Mouse (Mus musculus) CH12.LX (cell line): ENCODE results near the gene Slx4ip. TPM values are rescaled to one million over a fixed set of nuclear protein-coding genes. Genes with fewer than 3 reads are reported as not detected.

Source experiments
- DNase-seq: peaks from one replicate; pipeline ENCODE4 v3.0.0-alpha.2; 2013; ENCODE audit errors: extremely low read depth
- H3K27ac ChIP-seq: 2 replicates; pipeline ENCODE4 v1.5.1; 2012; ENCODE audit warnings: low read depth, mild to moderate bottlenecking, control low read depth, moderate library complexity; ENCODE audit not compliant: insufficient read depth
- H3K27me3 ChIP-seq: replicated peaks from 2 replicates; pipeline ENCODE3; 2012; ENCODE audit warnings: inconsistent platforms
- H3K36me3 ChIP-seq, 2 experiments: replicated peaks in 1 of 2; 2 replicates each; pipeline versions ENCODE3 to v1.6.1; 2012; ENCODE audit warnings: inconsistent platforms in 1 of 2, low read length in 1 of 2, mild to moderate bottlenecking in 1 of 2, mixed read lengths in 1 of 2, moderate library complexity in 1 of 2; ENCODE audit not compliant: control insufficient read depth in 1 of 2, insufficient read depth in 1 of 2
- H3K4me1 ChIP-seq, 2 experiments: 2 replicates each; pipeline ENCODE4 v1.6.1; 2012; ENCODE audit warnings: inconsistent platforms in 1 of 2, moderate library complexity in 1 of 2; ENCODE audit not compliant: insufficient read depth in 2 of 2, control insufficient read depth in 1 of 2
- H3K4me2 ChIP-seq: 2 replicates; pipeline ENCODE4 v1.6.1; 2012; ENCODE audit warnings: low read depth, mild to moderate bottlenecking, control low read depth; ENCODE audit not compliant: poor library complexity, insufficient read depth, severe bottlenecking
- H3K4me3 ChIP-seq, 3 experiments: fragments of 150-350 bp in 1 of 3; sonication (generic) in 1 of 3; replicated peaks in 1 of 3; 2 replicates each; pipeline versions ENCODE3 to v1.5.1; 2011 to 2012; ENCODE audit warnings: low read depth in 2 of 3, low read length in 2 of 3, mild to moderate bottlenecking in 2 of 3, moderate library complexity in 2 of 3, control low read depth in 1 of 3, improper control_type of control experiment in 1 of 3, inconsistent platforms in 1 of 3, mixed read lengths in 1 of 3; ENCODE audit not compliant: poor library complexity in 1 of 3
- H3K79me2 ChIP-seq: replicated peaks from 2 replicates; pipeline ENCODE4 v1.6.1; 2012; ENCODE audit warnings: mild to moderate bottlenecking, moderate library complexity; ENCODE audit not compliant: control insufficient read depth, poor library complexity, insufficient read depth, severe bottlenecking; ENCODE audit errors: extremely low read depth
- H3K9ac ChIP-seq: 2 replicates; pipeline ENCODE4 v1.6.1; 2012; ENCODE audit warnings: low read depth, mild to moderate bottlenecking, control low read depth, moderate library complexity; ENCODE audit not compliant: insufficient read depth
- H3K9me3 ChIP-seq: replicated peaks from 2 replicates; pipeline ENCODE3; 2012; ENCODE audit warnings: low read length, inconsistent platforms, mixed read lengths
- CTCF ChIP-seq, 2 experiments: IDR thresholded peaks in 1 of 2; conservative IDR thresholded peaks in 1 of 2; 2 replicates each; pipeline ENCODE4 v1.5.1; 2011 to 2012; ENCODE audit warnings: low read depth in 2 of 2, low read length in 2 of 2, improper control_type of control experiment in 1 of 2, inconsistent platforms in 1 of 2, mild to moderate bottlenecking in 1 of 2, moderate library complexity in 1 of 2
- E2F4 ChIP-seq: IDR thresholded peaks from 2 replicates; pipeline ENCODE4 v1.6.1; 2011; ENCODE audit warnings: low read depth, low read length, improper control_type of control experiment; ENCODE audit not compliant: insufficient replicate concordance
- ETS1 ChIP-seq: conservative IDR thresholded peaks from 2 replicates; pipeline ENCODE4 v1.6.1; 2012; ENCODE audit warnings: low read depth, mild to moderate bottlenecking, inconsistent platforms, low read length, improper control_type of control experiment, moderate library complexity
- GABPA ChIP-seq: IDR thresholded peaks from 2 replicates; pipeline ENCODE4 v1.6.1; 2012; ENCODE audit warnings: low read depth, low read length, improper control_type of control experiment, inconsistent platforms; ENCODE audit not compliant: insufficient replicate concordance
- IRF4 ChIP-seq: IDR thresholded peaks from 2 replicates; pipeline ENCODE4 v1.6.1; 2014; ENCODE audit warnings: low read depth, mild to moderate bottlenecking, inconsistent platforms, low read length, improper control_type of control experiment
- JUN ChIP-seq: IDR thresholded peaks from 2 replicates; pipeline ENCODE4 v1.6.1; 2011; ENCODE audit warnings: low read depth, mild to moderate bottlenecking, low read length, improper control_type of control experiment, moderate library complexity; ENCODE audit not compliant: insufficient read depth
- JUND ChIP-seq: conservative IDR thresholded peaks from 2 replicates; pipeline ENCODE4 v1.6.1; 2011; ENCODE audit warnings: low read depth, low read length, improper control_type of control experiment
- MAFK ChIP-seq: IDR thresholded peaks from 2 replicates; pipeline ENCODE4 v1.6.1; 2011; ENCODE audit warnings: low read length, improper control_type of control experiment; ENCODE audit not compliant: insufficient replicate concordance
- MAX ChIP-seq: IDR thresholded peaks from 2 replicates; pipeline ENCODE4 v1.6.1; 2011; ENCODE audit warnings: low read length, improper control_type of control experiment
- MAZ ChIP-seq: IDR thresholded peaks from 2 replicates; pipeline ENCODE4 v1.6.1; 2012; ENCODE audit warnings: low read depth, mild to moderate bottlenecking, inconsistent platforms, low read length, improper control_type of control experiment, moderate library complexity
- MEF2A ChIP-seq: IDR thresholded peaks from 2 replicates; pipeline ENCODE4 v1.6.1; 2014; ENCODE audit warnings: low read depth, mild to moderate bottlenecking, inconsistent platforms, low read length, improper control_type of control experiment, borderline replicate concordance
- NRF1 ChIP-seq: IDR thresholded peaks from 2 replicates; pipeline ENCODE4 v1.6.1; 2014; ENCODE audit warnings: low read depth, mild to moderate bottlenecking, inconsistent platforms, low read length, improper control_type of control experiment, moderate library complexity
- SIN3A ChIP-seq: IDR thresholded peaks from 2 replicates; pipeline ENCODE4 v1.6.1; 2012; ENCODE audit warnings: low read length, improper control_type of control experiment, inconsistent platforms
- SMC3 ChIP-seq: IDR thresholded peaks from 2 replicates; pipeline ENCODE4 v1.6.1; 2011; ENCODE audit warnings: low read depth, low read length, improper control_type of control experiment
- TBP ChIP-seq: conservative IDR thresholded peaks from 2 replicates; pipeline ENCODE4 v1.6.1; 2011; ENCODE audit warnings: low read depth, low read length, improper control_type of control experiment
- TCF12 ChIP-seq: IDR thresholded peaks from 2 replicates; pipeline ENCODE4 v1.6.1; 2014; ENCODE audit warnings: low read depth, mild to moderate bottlenecking, inconsistent platforms, low read length, improper control_type of control experiment
- UBTF ChIP-seq: IDR thresholded peaks from 2 replicates; pipeline ENCODE4 v1.6.1; 2012; ENCODE audit warnings: low read depth, mild to moderate bottlenecking, inconsistent platforms, low read length, improper control_type of control experiment, moderate library complexity
- USF2 ChIP-seq: conservative IDR thresholded peaks from 2 replicates; pipeline ENCODE4 v1.6.1; 2011; ENCODE audit warnings: low read depth, low read length, improper control_type of control experiment
- ZC3H11A ChIP-seq: IDR thresholded peaks from 2 replicates; pipeline ENCODE4 v1.6.1; 2012; ENCODE audit warnings: low read depth, mild to moderate bottlenecking, inconsistent platforms, low read length, improper control_type of control experiment
- ZKSCAN1 ChIP-seq: IDR thresholded peaks from 2 replicates; pipeline ENCODE4 v1.6.1; 2012; ENCODE audit warnings: low read depth, inconsistent platforms, low read length, improper control_type of control experiment, borderline replicate concordance
- ZNF384 ChIP-seq: IDR thresholded peaks from 2 replicates; pipeline ENCODE4 v1.6.1; 2012; ENCODE audit warnings: low read depth, low read length, improper control_type of control experiment, inconsistent platforms
- dilution Hi-C: fragments of 300-500 bp; cut with MboI; formaldehyde crosslinking; loops from 2 replicates; pipeline ENCODE4 v1.14.3; 2020; ENCODE audit warnings: low sequenced_read_pairs; ENCODE audit not compliant: extremely low pct_unique_long_range_greater_than_20kb, extremely low pct_ligation_motif_present
- in situ Hi-C: fragments of 300-500 bp; cut with MboI; formaldehyde crosslinking; loops from 3 replicates; pipeline ENCODE4 v1.14.3; 2019; ENCODE audit warnings: low sequenced_read_pairs, low pct_ligation_motif_present, low pct_unique_long_range_greater_than_20kb, mixed read lengths
- polyA plus RNA-seq: library from polyadenylated mRNA; unstranded; fragments of >175 nt; gene quantifications from 2 replicates; pipeline ENCODE4 v1.2.1, GENCODE M21; 2012; ENCODE audit warnings: low read depth; ENCODE audit not compliant: insufficient read length
- total RNA-seq, 2 experiments: library from RNA; depleted of rRNA; stranded (reverse); fragments of 300-350 nt in 1 of 2; fragments of >200 nt in 1 of 2; gene quantifications; 2 replicates each; pipeline ENCODE4 v1.2.3; 2012 to 2014

Slx4ip gene
- total and polyA plus RNA-seq, 3 experiments: 4.1 to 6.7 (median 4.7) TPM

DNA sequence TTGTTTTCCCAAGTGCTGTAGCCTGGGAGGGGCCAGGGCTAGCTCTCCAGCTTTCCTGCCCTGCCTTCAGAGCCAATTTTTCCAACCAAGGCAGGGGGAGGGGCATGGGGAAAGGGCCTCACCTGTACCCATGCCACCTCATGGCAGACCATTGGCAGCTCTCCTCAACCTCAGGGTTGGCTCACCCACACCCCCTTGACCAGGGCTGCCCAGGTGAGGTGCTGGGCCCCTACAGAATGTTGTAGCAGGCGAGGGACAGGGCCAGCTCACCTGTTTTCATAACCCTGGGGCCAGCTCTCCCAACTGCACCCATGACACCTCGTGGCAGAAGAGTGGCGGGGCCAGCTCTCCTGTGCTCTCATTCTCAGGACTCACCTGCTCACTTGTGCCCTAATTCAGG is 67.7 kb downstream of the Slx4ip start:
- Histone ChIP-seq H3K4me2 (no peak overlapping the region), H3K27me3 (no peaks in the 10 kb centered on the region), H3K4me1 (no peaks in the 10 kb centered on the region), H3K9ac (no peak overlapping the region), H3K79me2 (no peaks in the 10 kb centered on the region), H3K27ac (no peak overlapping the region), H3K4me3 (no peak overlapping the region), H3K9me3 (no peaks in the 10 kb centered on the region), H3K36me3 (peaks cover 3 to 16% of the 10 kb centered on the region in 2 experiments)
- no peak for DNase-seq
- dilution Hi-C loops: no loop called here
- TF ChIP-seq USF2 (no peak), NRF1 (no peak), ZKSCAN1 (no peak), MEF2A (no peak), ETS1 (no peak)
- in situ Hi-C loops: no loop called here

DNA sequence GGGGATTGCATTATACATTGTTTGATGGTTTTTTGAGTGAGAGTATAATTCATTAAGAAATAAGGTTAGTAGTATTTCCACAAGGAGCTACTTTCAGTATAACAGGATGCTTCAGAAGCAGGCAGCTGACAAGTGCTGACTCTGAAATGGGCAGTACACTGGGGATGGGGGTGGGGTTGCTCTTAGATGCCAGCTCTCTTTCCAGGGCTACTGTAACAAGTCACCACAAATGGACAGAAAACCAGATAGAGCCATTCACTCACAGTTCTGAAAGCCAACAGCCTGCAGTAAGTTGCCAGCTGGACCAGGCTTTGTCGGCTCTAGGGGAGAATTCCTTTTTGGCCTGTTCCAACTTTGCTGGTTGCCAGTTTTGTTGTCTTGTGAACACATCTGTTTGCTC is 84.8 kb downstream of the Slx4ip start:
- no peak overlapping the region for H3K27ac ChIP-seq
- no peak overlapping the region for H3K4me3 ChIP-seq
- H3K79me2 ChIP-seq: no peaks in the 10 kb centered on the region
- no peak for DNase-seq
- H3K9me3 ChIP-seq: no peaks in the 10 kb centered on the region
- H3K27me3 ChIP-seq: no peaks in the 10 kb centered on the region
- TF ChIP-seq MAFK (no peak), TCF12 (no peak)
- no peaks in the 10 kb centered on the region for H3K36me3 ChIP-seq
- peaks cover 0 to 16% of the 10 kb centered on the region in 2 experiments; a peak in 2 of 4 replicates for H3K4me1 ChIP-seq
- in situ Hi-C loops: no loop called here
- dilution Hi-C loops: no loop called here
- no peak overlapping the region for H3K4me2 ChIP-seq
- no peak overlapping the region for H3K9ac ChIP-seq

DNA sequence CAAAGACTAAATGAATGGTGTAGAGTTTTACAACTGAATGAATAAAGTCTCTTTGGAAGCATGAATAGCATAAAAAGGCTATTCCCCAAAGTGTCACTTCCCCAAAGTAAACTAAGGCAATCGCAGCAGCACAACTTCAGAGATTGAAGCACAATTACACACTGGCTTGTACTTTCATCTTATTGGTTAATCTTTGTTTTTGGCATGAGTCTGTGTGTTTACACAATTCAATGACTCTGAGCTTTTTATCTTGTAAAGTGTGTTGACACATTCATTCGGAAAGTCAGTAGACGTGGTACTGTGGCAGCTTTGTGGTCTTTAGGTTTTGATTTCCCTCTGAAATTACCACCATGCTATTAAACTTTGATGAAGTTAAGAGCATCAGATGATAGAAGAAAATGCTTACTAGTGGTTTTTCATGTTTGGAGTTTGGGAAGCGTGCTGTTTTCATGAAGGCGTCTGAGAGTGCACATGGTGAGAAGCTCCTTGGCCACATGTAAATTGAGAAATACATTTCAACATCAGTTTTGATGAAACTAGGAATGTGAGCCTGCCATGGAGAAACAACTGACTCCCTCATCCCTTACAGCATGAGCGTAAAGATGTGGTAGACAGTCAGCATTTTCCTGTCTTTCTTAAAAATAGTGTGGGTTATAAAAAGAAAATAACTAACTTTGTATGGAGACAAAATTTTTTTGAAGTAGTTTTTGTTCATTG is 88.2 kb downstream of the Slx4ip start:
- Histone ChIP-seq H3K79me2 (no peaks in the 10 kb centered on the region), H3K4me3 (no peak overlapping the region), H3K4me2 (no peak overlapping the region), H3K27ac (no peak overlapping the region), H3K9ac (no peak overlapping the region), H3K9me3 (no peaks in the 10 kb centered on the region), H3K36me3 (peaks cover 0 to 13% of the 10 kb centered on the region in 2 experiments), H3K27me3 (no peaks in the 10 kb centered on the region), H3K4me1 (peaks cover 0 to 16% of the 10 kb centered on the region in 2 experiments; a peak in 2 of 4 replicates)
- no peak for TF ChIP-seq ZC3H11A
- TF ChIP-seq TBP: no peak
- TF ChIP-seq CTCF (conservative IDR thresholded peaks at IDR 0.05 in 1 of 2, IDR thresholded peaks at IDR 0.05 in 1 of 2; ENCODE audit: low read depth in 2 of 2, low read length in 2 of 2): no peak
- no peak for TF ChIP-seq SMC3
- TF ChIP-seq ZNF384: no peak
- no peak for TF ChIP-seq E2F4
- TF ChIP-seq JUN: no peak
- no peak for TF ChIP-seq SIN3A
- TF ChIP-seq UBTF: no peak
- no peak for TF ChIP-seq MAX
- TF ChIP-seq NRF1: no peak
- no peak for TF ChIP-seq JUND
- no peak for TF ChIP-seq GABPA
- no peak for TF ChIP-seq MEF2A
- no peak for TF ChIP-seq IRF4
- TF ChIP-seq MAZ: no peak
- dilution Hi-C loops (no loop called here), in situ Hi-C loops (no loop called here)
- no peak for DNase-seq
